Mouse (Mus musculus): ENCODE data around the gene Etfbkmt. TPM values are rescaled to one million over a fixed set of nuclear protein-coding genes. Genes with fewer than 3 reads are reported as not detected.

Gene Etfbkmt
- polyA plus RNA-seq, 2 experiments: 10.4 to 15.0 TPM

GRCm38 (mm10) chr6:149145143-149145542, 5.5 kb downstream of the Etfbkmt start:
- Histone ChIP-seq H3K36me3 (ENCODE audit: control insufficient read depth, insufficient read depth, low read length) (peaks cover 10% of the 10 kb centered on the region; the same call in 1 of the 2 replicates), H3K4me3 (replicated peaks; ENCODE audit: low read length) (no peak overlapping the region), H3K27me3 (ENCODE audit: control insufficient read depth, insufficient read depth, low read length) (no peaks in the 10 kb centered on the region), H3K9me3 (ENCODE audit: control insufficient read depth, low read length) (no peaks in the 10 kb centered on the region), H3K9ac (ENCODE audit: low read depth, low read length, severe bottlenecking) (no peak overlapping the region), H3K4me2 (replicated peaks; ENCODE audit: low read depth, low read length, severe bottlenecking) (no peak overlapping the region), H3K27ac (replicated peaks; ENCODE audit: low read depth, low read length) (no peak overlapping the region), H3K4me1 (ENCODE audit: control insufficient read depth, insufficient read depth, low read length) (peaks cover 2% of the 10 kb centered on the region; the same call in 1 of the 2 replicates)
- DNase-seq (ENCODE audit: low spot score) (no peak), ATAC-seq (ENCODE audit: low FRiP score, low read depth) (no peak)
- WGBS: 92% methylated on average over 1 of the region's 1 CpGs
- TF ChIP-seq POLR2A (IDR thresholded peaks at IDR 0.05; ENCODE audit: borderline replicate concordance, extremely low read depth, insufficient read depth, insufficient read length): no peak

- no peak for TF ChIP-seq POLR2A (IDR thresholded peaks at IDR 0.05; ENCODE audit: borderline replicate concordance, extremely low read depth, insufficient read depth, insufficient read length)
- no peak overlapping the region for H3K27ac ChIP-seq (replicated peaks; ENCODE audit: low read depth, low read length)
- DNase-seq (ENCODE audit: low spot score) (no peak), ATAC-seq (ENCODE audit: low FRiP score, low read depth) (no peak)
- H3K4me3 ChIP-seq (replicated peaks; ENCODE audit: low read length): no peak overlapping the region
- no peak overlapping the region for H3K4me2 ChIP-seq (replicated peaks; ENCODE audit: low read depth, low read length, severe bottlenecking)
- WGBS: 81% methylated on average over 7 of the region's 7 CpGs
- peaks cover 15% of the 10 kb centered on the region for H3K36me3 ChIP-seq (ENCODE audit: control insufficient read depth, insufficient read depth, low read length)
- H3K4me1 ChIP-seq (ENCODE audit: control insufficient read depth, insufficient read depth, low read length): no peaks in the 10 kb centered on the region
- H3K27me3 ChIP-seq (ENCODE audit: control insufficient read depth, insufficient read depth, low read length): no peaks in the 10 kb centered on the region
- H3K9me3 ChIP-seq (ENCODE audit: control insufficient read depth, low read length): no peaks in the 10 kb centered on the region
- no peak overlapping the region for H3K9ac ChIP-seq (ENCODE audit: low read depth, low read length, severe bottlenecking)
These were observed 9.0 kb downstream of the Etfbkmt start for GRCm38 (mm10) chr6:149148436-149149229.

GRCm38 (mm10) chr6:149152119-149152518, 12.5 kb downstream of the Etfbkmt start:
- Histone ChIP-seq H3K9me3 (ENCODE audit: control insufficient read depth, low read length) (no peaks in the 10 kb centered on the region), H3K27ac (replicated peaks; ENCODE audit: low read depth, low read length) (no peak overlapping the region), H3K36me3 (ENCODE audit: control insufficient read depth, insufficient read depth, low read length) (peaks cover 14% of the 10 kb centered on the region), H3K9ac (ENCODE audit: low read depth, low read length, severe bottlenecking) (no peak overlapping the region), H3K4me1 (ENCODE audit: control insufficient read depth, insufficient read depth, low read length) (no peaks in the 10 kb centered on the region), H3K27me3 (ENCODE audit: control insufficient read depth, insufficient read depth, low read length) (no peaks in the 10 kb centered on the region), H3K4me3 (replicated peaks; ENCODE audit: low read length) (no peak overlapping the region), H3K4me2 (replicated peaks; ENCODE audit: low read depth, low read length, severe bottlenecking) (no peak overlapping the region)
- no peak for DNase-seq (ENCODE audit: low spot score)
- ATAC-seq (ENCODE audit: low FRiP score, low read depth): no peak
- no peak for TF ChIP-seq POLR2A (IDR thresholded peaks at IDR 0.05; ENCODE audit: borderline replicate concordance, extremely low read depth, insufficient read depth, insufficient read length)
- WGBS: 92% methylated on average over 2 of the region's 2 CpGs

GRCm38 (mm10) chr6:149153473-149154115, 13.9 kb downstream of the Etfbkmt start:
- Histone ChIP-seq H3K9ac (ENCODE audit: low read depth, low read length, severe bottlenecking) (no peak overlapping the region), H3K36me3 (ENCODE audit: control insufficient read depth, insufficient read depth, low read length) (peaks cover 20% of the 10 kb centered on the region), H3K4me3 (replicated peaks; ENCODE audit: low read length) (no peak overlapping the region), H3K4me2 (replicated peaks; ENCODE audit: low read depth, low read length, severe bottlenecking) (no peak overlapping the region), H3K27me3 (ENCODE audit: control insufficient read depth, insufficient read depth, low read length) (no peaks in the 10 kb centered on the region), H3K27ac (replicated peaks; ENCODE audit: low read depth, low read length) (no peak overlapping the region), H3K4me1 (ENCODE audit: control insufficient read depth, insufficient read depth, low read length) (no peaks in the 10 kb centered on the region), H3K9me3 (ENCODE audit: control insufficient read depth, low read length) (no peaks in the 10 kb centered on the region)
- no peak for DNase-seq (ENCODE audit: low spot score)
- ATAC-seq (ENCODE audit: low FRiP score, low read depth): no peak
- WGBS: 35% methylated on average over 6 of the region's 6 CpGs
- no peak for TF ChIP-seq POLR2A (IDR thresholded peaks at IDR 0.05; ENCODE audit: borderline replicate concordance, extremely low read depth, insufficient read depth, insufficient read length)

GRCm38 (mm10) chr6:149154116-149155030, 14.7 kb downstream of the Etfbkmt start:
- no peak overlapping the region for H3K9ac ChIP-seq (ENCODE audit: low read depth, low read length, severe bottlenecking)
- DNase-seq (ENCODE audit: low spot score): no peak
- no peak overlapping the region for H3K4me3 ChIP-seq (replicated peaks; ENCODE audit: low read length)
- no peak overlapping the region for H3K27ac ChIP-seq (replicated peaks; ENCODE audit: low read depth, low read length)
- H3K4me2 ChIP-seq (replicated peaks; ENCODE audit: low read depth, low read length, severe bottlenecking): no peak overlapping the region
- TF ChIP-seq POLR2A (IDR thresholded peaks at IDR 0.05; ENCODE audit: borderline replicate concordance, extremely low read depth, insufficient read depth, insufficient read length): no peak
- no peaks in the 10 kb centered on the region for H3K9me3 ChIP-seq (ENCODE audit: control insufficient read depth, low read length)
- H3K36me3 ChIP-seq (ENCODE audit: control insufficient read depth, insufficient read depth, low read length): peaks cover 25% of the 10 kb centered on the region
- ATAC-seq (ENCODE audit: low FRiP score, low read depth): no peak
- WGBS: 16% methylated on average over 8 of the region's 8 CpGs
- H3K4me1 ChIP-seq (ENCODE audit: control insufficient read depth, insufficient read depth, low read length): no peaks in the 10 kb centered on the region
- no peaks in the 10 kb centered on the region for H3K27me3 ChIP-seq (ENCODE audit: control insufficient read depth, insufficient read depth, low read length)
